In genomic region chr15:27927614-27928013, GRCm38 (mm10) we compare ENCODE assay signal across 32 mouse cellular contexts.
"Had no signal": no experiment of that assay in that cellular context is flagged by ENCODE, and none has a peak within 500 bp of the region (broad histone marks: within the 10 kb centered on the region; RNA-seq: fewer than 3 reads in every experiment).

No protein-coding gene starts in this region.

- H3K27me3 ChIP-seq: limb, embryonic 12.5 days; limb, embryonic 15.5 days; liver, embryonic 12.5 days; liver, embryonic 13.5 days; liver, embryonic 15.5 days; lung, embryonic 15.5 days; midbrain, embryonic 13.5 days; midbrain, embryonic 15.5 days; neural tube, embryonic 12.5 days; neural tube, embryonic 13.5 days had no signal

- DNase-seq: left cerebral cortex, postnatal 4 days; liver; liver, embryonic 13.5 days; liver, postnatal 0 days; lung, adult 18-20 months; lung, adult 2 months; lung, embryonic 14.5 days; lung, postnatal 10 days; lung, postnatal 14 days; lung, postnatal 36 days; lung, postnatal 4 days; midbrain, embryonic 14.5 days had no signal

- H3K27ac ChIP-seq: limb, embryonic 10.5 days; limb, embryonic 12.5 days; limb, embryonic 13.5 days; limb, embryonic 15.5 days; liver, embryonic 13.5 days; liver, embryonic 14.5 days; liver, embryonic 15.5 days; lung, embryonic 15.5 days; midbrain, embryonic 10.5 days; midbrain, embryonic 12.5 days; midbrain, embryonic 13.5 days; midbrain, embryonic 15.5 days; neural tube, embryonic 12.5 days; neural tube, embryonic 13.5 days had no signal

- H3K9me3 ChIP-seq: limb, embryonic 10.5 days; limb, embryonic 12.5 days; limb, embryonic 13.5 days; limb, embryonic 15.5 days; liver, embryonic 12.5 days; liver, embryonic 13.5 days; liver, embryonic 15.5 days; lung, embryonic 15.5 days; megakaryocyte, embryonic 14.5 days; midbrain, embryonic 10.5 days; midbrain, embryonic 12.5 days; midbrain, embryonic 13.5 days; midbrain, embryonic 15.5 days; neural tube, embryonic 12.5 days; neural tube, embryonic 13.5 days had no signal

- H3K4me2 ChIP-seq: limb, embryonic 12.5 days; limb, embryonic 13.5 days; limb, embryonic 15.5 days; liver, embryonic 11.5 days; liver, embryonic 12.5 days; liver, embryonic 13.5 days; liver, embryonic 15.5 days; lung, embryonic 14.5 days; lung, embryonic 15.5 days; midbrain, embryonic 11.5 days; midbrain, embryonic 12.5 days; midbrain, embryonic 13.5 days; midbrain, embryonic 15.5 days; neural tube, embryonic 12.5 days; neural tube, embryonic 13.5 days had no signal

- H3K36me3 ChIP-seq: limb, embryonic 10.5 days; limb, embryonic 12.5 days; limb, embryonic 13.5 days; limb, embryonic 15.5 days; liver, embryonic 12.5 days; liver, embryonic 13.5 days; liver, embryonic 15.5 days; lung, embryonic 15.5 days; midbrain, embryonic 10.5 days; midbrain, embryonic 12.5 days; midbrain, embryonic 13.5 days; midbrain, embryonic 15.5 days; neural tube, embryonic 12.5 days; neural tube, embryonic 13.5 days had no signal

- ATAC-seq: liver, embryonic 12.5 days; liver, postnatal 0 days; lung, postnatal 0 days; midbrain, embryonic 13.5 days; midbrain, embryonic 15.5 days; midbrain, embryonic 16.5 days had no signal

- H3K9ac ChIP-seq: limb, embryonic 12.5 days; limb, embryonic 13.5 days; limb, embryonic 15.5 days; liver, embryonic 12.5 days; liver, embryonic 13.5 days; liver, embryonic 14.5 days; liver, embryonic 15.5 days; liver, postnatal 0 days; lung, embryonic 14.5 days; lung, embryonic 15.5 days; midbrain, embryonic 12.5 days; midbrain, embryonic 13.5 days; midbrain, embryonic 15.5 days; neural tube, embryonic 12.5 days; neural tube, embryonic 13.5 days had no signal

- H3K4me3 ChIP-seq: limb, embryonic 10.5 days; limb, embryonic 12.5 days; limb, embryonic 13.5 days; limb, embryonic 15.5 days; liver, embryonic 12.5 days; liver, embryonic 13.5 days; liver, embryonic 15.5 days; lung, embryonic 15.5 days; megakaryocyte, embryonic 14.5 days; midbrain, embryonic 10.5 days; midbrain, embryonic 12.5 days; midbrain, embryonic 13.5 days; midbrain, embryonic 15.5 days; myocyte; neural tube, embryonic 12.5 days; neural tube, embryonic 13.5 days had no signal
